Mouse (Mus musculus) thymus, postnatal 0 days (tissue): ENCODE results near the gene Kcnn4. TPM values are rescaled to one million over a fixed set of nuclear protein-coding genes. Genes with fewer than 3 reads are reported as not detected.

Experiments used
- DNase-seq: peaks from one replicate; pipeline ENCODE4 v3.0.0-alpha.2; 2015; ENCODE audit warnings: low spot score
- polyA plus RNA-seq: library from polyadenylated mRNA; unstranded; fragments of >200 nt; fragmentation: Nextera tagmentation; extraction: Ambion mirVana; gene quantifications from 2 replicates; pipeline ENCODE4 v1.2.1, GENCODE M21; 2015

Kcnn4 gene
- polyA plus RNA-seq, 1 experiment from 2014 or later: 120 TPM

DNA sequence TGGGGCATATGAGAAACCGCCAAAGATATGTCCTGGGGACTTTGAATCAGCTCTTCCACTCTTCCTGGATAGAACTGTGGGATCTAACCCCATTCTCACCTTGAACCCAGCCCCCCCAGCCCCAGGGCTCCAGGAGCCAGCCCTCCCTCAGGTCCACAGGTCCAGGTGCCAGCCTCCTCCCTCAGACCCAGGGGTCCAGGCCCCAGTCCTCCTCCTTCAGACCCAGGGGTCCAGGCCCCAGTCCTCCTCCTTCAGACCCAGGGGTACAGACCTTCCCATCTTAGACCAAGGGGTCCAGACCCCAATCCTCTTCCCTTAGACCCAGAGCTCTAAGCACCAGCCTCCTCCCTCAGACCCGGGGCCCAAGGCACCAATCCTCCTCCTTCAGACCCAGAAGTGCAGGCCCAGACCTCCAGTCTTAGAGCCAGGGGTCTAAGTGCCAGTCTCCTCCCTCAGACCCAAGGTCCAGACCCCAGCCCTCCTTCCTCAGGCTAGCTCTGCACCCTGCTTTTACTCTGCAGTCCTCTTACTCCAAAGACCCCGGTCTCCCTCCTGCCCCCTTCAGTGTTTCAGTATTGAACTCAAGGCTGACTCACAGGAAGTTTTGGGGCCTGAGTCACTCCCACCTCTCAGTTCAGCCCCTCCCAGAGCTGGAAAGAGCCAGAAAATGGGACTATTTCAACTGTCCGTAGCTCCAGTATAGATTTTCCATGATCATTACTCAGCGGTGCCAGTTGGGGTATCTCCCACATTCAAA is 4.6 kb upstream of the Kcnn4 start:
- no peak for DNase-seq

DNA sequence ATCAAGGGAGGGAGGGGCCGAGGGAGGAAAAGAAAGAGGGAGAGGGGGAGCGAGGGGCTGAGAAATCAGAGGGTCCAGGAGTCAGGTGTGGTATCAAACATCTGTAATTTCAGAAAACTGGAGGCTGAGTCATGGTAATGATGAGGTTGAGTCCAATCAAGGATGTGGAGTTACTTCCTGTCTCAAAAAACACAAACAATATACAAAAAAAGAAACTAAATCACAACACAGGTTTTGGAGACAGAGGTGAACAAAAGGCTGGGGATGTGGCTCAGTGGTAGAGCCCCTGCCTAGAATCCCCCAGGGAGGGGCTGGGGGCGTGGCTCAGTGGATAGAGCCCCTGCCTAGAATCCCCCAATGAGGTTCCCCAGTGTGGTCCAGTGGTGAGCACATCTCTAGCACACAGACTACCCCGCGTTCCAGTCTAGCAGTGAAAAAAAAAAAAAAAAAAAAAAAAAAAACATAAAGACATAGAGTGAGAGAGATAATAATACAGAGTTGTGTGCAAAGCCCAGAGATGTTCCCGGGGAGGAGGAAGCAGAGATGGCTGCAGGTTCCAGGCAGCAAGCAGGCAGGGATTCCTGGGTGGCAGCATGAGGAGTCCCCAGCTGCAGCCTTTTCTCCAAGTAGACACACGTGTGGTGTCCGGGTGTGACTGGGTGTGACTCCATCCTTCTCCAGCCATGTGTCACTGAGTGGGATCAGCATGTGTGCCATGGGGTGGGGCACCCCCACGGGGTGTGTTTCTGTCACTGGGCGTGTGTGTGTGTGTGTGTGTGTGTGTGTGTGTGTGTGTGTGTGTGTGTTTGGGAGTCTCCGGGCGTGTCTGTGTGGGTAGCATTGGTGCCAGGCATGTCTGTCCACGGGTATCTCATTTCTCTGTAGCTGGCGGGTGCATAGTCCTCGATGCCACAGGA is 3.1 kb upstream of the Kcnn4 start:
- DNase-seq: no peak

DNA sequence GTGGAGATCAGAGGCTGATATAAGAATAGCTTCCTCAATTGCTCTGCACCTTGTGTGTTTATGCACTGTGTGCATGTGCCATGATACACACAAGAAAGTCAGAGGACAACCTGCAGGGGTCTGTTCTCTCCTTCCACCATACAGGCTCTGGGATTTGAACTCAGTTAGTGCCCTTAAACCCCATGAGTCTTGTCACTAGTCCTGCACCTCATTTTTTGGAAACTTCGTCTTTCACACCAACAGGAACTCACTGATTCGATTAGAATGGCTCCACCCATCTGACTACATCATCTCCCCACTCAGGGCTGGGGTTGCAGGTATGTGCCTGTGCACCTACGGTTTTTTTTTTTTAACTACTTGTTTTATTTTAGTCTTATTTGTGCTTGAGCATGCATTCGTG is 1.8 kb upstream of the Kcnn4 start:
- DNase-seq: no peak

DNA sequence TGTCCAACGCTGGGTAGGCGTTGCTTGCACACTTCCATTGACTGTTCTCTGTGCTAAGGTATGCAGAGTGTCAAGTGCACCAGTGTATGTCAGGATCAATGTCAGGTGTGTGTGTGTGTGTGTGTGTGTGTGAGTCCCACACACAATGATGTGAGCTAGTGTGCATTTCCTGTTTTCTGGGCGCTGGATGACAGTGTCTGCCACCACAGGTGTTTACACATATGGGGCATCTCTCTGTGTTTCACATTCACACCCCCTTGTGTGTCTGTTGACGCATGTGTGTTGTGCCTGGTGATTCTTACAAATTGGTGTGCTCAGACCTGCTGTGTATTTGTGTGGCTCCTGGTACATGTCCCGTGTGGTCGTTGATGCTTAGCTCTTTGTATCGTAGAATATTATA is 1.1 kb upstream of the Kcnn4 start:
- DNase-seq: peak; percentile 49

DNA sequence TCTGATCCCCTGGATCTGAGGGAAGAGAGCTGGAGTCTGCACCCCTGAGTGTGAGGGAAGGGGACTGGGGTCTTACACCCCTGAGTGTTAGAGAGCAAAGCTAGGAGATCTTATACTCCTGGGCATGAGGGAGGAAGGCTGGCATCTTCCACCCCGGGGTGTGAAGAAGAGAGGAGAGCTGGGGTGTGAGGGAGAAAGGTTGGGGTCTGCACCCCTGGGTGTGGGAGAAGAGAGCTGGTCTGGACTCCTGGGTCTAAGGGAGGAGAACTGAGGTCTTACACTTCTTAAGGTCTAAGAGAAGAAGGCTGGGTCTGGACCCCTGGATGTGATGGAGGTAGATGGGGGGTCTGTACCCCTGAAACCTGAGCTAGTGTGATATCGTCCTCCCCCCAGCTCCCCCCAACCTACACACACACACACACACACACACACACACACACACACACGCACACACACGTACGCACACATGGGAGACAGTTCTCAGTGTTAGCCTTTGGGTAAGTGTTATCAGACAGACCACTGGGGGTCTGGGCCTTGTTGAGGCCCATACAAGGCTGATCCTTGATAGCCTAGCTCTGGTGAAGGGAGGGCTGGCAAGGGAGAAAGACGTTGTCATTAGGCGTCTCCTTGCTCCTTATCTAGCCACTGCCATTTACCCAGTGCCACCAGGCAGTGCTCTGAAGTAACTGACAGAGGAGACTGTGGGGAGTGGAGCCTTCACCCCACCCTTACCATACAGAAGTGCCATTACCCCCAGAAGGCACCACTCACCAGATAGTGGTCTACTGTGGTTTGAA is 1.1 kb downstream of the Kcnn4 start:
- DNase-seq: peak; percentile 30

DNA sequence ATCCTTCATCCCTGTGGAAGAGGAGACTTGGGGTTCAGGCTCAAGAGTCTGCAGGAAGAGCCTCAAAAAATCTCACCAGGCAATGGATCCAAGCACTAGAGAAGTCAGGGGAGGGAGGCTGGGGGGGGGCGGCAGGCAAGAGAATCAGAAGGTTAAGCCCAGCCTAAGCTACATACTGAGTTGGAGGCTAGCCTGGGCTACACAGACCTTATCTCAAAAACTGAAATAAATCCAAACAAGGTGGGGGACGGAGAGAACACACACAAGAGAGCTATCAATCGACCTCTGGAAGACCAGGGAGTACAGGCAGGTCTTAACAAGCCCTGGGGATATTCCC is 1.7 kb downstream of the Kcnn4 start:
- no peak for DNase-seq

DNA sequence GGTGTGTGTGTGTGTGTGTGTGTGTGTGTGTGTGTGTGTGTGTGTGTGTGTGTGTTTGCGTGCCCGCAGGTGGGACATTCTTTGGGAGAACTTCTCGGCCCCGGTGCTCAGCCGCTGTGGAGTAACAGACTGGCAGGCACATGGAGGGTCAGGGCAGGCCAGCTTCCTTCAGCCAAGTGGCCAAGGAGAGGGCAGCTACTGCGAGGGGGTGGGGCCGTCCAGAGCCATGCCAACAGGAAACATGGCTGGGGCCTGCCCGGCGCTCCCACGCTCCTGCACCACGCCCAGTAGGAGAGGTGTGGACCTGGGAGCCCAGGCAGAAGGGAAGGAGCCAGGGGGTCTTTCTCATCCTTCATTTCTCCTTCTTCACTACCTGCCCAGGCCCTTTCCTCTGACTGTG is 2.2 kb downstream of the Kcnn4 start:
- DNase-seq: no peak

DNA sequence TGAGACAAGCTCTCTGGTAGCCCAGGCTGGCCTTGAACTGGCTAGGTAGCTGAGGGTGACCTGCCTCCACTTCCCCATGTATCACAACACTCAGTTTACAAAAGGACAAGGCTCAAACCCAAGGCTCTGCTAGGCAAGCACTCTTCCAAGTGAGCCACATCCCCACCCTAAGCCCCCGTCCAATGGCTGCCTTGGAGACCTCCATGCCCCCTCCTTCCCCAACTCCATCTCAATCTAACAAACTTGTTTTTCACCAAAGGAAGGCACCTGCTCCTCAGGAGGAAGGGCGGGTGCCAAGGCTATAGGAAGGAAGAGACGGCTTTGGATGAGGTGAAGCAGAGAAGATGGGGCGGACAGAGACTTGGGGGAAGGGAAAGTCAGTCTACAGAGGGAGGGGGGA is 2.7 kb downstream of the Kcnn4 start:
- DNase-seq: peak; percentile 55

DNA sequence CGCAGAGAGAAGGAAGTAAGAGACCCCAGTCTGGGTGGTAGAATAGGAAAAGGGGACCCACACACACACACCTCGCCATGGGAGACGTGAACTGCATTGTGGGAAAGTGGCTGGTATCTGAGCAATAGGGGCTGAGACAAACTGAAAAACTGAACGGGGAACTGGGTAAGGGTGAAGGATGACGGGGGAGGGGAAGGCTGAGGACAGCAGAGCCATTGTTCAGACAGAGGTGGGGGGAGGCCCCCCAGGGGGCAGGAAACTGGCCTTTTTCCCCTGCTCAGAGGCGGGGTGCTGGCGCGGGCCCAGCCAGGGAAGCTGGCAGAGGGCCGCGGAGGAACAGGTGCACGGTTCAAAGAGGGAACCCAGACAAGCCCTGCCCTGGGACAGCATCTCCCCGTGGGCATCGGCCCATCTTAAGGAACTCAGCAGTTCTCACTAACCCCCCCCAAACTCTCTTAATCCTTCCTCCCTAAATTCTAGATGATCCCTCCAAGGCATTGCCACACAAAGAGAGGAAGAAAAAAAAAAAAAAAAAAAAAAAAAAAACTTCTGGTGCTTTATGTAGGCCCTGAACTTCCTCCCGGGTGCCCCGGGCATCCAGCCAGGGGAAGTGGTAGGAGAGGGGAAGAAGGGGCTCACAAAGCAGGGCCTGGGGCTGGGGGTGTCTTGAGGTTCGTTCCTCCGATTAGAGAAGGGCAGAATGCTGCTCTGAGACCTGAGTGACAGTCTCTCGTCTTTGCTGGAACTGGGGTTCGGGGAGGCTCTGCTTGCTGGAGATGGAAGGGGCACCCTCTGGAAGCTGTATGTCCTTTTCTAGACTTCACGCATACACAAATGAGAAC is 3.7 kb downstream of the Kcnn4 start:
- peak; percentile 84 for DNase-seq

DNA sequence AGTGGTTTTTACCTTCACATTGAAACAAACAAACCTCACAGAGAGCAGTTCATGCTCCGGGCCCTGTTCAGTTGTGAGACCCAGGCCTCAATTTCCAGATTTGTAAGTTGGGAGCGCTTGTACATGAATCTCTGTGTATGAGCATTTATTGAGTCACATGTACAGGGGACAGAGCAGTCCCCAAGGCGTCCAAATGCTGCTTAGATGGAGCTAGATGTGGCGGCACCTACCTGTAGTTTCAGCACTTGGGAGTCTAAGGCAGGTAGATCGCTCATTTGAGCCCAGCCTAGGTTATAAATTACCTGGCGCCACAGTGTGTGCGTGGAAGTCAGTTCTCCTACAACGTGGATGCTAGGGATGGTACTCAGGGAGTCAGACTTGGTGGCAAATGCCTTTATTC is 6.4 kb downstream of the Kcnn4 start:
- no peak for DNase-seq

DNA sequence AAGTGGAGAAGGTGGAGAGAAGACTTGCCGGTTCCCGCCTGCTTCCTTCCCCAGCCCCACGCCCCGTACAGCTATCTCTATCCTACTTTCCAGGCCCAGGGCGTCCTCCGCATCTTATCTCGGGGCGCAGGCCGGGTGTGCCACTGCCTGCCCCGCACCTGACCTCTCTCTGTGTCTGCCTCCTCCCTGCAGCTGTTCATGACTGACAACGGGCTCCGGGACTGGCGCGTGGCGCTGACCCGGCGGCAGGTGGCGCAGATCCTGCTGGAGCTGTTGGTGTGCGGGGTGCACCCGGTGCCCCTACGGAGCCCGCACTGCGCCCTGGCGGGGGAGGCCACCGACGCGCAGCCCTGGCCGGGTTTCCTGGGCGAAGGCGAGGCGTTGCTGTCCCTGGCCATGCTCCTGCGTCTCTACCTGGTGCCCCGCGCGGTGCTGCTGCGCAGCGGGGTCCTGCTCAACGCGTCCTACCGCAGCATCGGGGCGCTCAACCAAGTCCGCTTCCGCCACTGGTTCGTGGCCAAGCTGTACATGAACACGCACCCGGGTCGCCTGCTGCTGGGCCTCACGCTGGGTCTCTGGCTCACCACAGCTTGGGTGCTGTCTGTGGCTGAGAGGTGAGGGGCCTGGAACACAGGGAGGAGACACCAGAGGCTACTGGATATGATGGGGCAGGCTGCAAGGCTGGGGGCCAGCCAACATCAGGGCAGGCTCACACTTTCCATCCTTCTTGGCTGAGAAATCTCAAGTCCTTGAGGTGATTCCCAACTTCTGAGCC is 7.2 kb downstream of the Kcnn4 start:
- DNase-seq: peak; percentile 77

DNA sequence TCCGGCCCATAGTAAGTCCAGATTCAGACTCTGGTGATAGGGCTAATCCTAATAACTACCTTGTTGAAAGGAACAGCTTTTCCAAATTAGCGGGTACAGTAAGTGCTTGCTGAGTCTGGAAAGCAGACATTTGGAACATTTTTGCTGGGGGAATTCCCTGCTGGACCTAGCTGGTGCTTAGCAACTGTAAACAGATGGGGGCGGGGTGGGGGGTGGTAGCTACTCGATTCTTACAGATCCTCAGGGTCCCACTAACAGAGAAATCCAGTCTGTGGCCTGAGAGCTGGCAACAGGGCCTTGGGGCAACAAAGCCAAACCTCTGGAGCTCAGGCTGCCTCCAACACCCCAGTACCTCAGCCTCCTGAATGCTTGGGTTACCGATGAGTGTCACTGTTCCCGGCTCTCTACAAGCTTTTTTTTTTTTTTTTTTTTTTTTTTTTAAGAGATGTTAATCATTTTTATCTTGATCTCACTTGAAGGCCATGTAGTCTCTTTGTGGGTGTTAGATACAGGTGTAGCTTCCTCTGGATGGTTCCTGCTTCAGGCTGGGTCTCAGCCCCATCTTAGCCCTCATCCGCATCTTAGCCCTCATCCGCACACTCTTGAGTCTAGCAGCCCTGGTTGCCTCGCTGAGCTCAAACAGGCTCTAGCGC is 8.1 kb downstream of the Kcnn4 start:
- peak; percentile 74 for DNase-seq

DNA sequence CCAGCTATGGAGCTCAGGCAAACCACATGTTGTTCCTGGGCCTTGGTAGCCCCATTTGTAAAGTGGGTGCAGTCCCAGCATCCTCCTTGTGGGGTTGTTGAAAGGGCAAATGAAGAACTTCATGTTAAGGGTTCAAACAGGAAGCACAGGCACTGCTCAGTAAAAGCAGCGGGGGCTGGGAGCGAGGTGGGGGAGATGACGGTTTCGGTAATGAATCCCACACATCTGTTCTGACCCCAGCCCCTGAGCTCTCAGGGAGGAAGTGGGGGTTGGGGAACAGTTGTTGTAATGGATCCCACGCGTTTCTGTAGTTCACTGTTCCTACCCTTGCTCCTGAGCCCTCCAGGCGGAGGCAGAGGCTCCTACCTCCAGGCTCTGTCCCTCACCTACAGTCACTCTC is 9.9 kb downstream of the Kcnn4 start:
- peak; percentile 84 for DNase-seq

DNA sequence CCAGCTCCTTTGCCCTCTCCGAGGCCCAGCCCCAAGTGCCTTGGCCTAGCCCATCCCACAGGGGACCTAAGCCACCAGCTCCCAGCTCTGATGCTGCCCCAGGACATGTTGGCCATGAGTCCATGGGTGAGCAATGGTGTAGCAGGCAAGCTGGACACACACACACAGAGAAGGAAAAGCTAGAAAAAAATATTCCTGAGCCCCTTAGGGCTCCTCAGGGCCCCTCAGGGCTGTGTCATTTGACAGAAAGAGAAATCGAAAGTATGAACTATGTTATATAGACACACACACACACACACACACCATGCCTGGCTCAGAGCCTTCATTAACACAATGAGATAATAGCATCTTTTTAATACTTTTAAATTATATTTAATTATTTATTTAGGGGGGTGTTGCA is 10.3 kb downstream of the Kcnn4 start:
- no peak for DNase-seq

DNA sequence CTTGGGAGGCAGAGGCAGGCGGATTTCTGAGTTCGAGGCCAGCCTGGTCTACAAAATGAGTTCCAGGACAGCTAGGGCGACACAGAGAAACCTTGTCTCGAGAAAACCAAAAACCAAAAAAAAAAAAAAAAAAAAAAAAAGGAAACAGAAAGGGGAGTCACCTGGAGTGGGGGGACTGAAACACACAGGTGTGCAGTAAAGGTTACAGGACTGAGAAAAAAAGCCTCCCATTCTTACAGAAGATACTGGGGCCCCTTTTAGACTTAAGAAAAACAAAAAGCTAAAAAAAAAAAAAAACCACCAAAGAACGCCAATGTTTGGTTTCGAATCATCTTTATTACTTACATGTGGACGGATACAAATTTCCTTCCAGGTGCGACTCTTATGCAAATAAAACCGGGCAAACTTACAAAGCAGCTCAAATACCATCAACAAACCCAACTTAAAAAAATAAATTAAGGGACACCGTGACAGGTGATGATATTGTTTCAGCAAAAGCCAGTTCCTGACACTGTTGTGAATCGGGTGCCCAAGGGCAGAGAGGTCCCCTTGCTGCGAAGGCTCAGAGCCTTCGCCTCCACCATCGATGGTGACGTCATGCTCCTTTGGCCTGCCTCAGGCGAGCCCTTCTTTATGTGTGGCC is 12.8 kb downstream of the Kcnn4 start:
- no peak for DNase-seq

DNA sequence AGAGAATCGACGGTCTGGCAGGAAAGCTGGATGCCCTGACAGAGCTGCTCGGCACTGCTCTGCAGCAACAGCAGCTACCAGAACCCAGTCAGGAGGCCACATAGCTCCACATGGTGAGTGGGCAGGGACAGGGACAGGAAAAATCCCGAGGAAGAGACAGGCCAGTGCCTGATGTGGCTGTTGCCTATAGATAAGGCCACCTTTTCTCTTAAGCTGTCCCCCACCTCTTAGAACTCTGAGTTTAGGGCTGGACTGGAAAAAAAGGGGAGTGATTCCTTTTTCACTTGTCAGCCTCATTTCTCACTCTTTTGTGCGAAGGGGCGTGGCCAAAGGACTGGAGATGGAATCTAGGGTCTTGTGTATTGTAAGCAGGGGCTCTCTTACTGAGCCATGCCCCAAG is 14.0 kb downstream of the Kcnn4 start:
- DNase-seq: no peak

DNA sequence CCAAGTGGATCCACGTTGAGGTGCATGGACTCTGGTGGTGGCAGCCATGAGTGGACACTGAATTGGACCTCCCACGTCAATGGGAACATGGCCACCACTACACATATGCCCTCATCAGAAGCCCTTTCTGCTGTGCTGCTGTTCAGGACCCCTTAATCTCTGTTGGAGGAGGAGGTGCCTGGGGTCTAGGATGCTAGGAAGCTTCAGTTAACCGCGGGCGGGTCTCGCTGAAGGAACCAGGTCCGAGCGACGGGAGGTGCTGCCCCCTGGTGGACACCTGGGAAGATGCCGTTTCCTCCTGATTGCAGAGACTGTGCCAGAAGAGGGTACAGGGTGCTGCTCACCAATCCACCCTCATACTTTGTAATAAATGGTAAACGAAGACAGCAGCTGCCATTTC is 14.8 kb downstream of the Kcnn4 start:
- peak; percentile 81 for DNase-seq

DNA sequence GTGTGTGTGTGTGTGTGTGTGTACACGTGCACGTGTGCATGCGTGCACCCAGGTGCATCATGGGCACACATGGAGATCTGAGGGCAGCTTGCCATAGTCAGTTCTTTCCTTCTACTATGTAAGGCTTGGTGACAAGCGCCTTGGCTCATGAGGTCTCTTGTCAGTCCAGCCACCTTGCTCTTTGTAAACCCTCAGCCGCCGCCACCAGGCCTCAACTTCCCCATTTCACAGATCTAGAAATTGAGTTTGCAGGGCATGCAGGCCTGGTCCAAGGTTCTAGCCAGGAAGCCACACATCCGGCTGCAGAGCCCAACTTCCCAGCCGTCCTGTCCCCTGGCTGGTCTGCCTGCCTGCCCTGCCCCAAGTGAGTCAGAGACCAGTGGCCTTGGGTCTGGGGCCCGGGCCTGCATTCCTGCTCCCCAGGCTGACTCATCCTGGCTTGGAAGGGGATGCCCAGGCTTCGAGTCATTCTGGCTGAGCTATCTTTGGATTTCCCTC is 17.0 kb downstream of the Kcnn4 start:
- no peak for DNase-seq
